Mouse (Mus musculus) ES-Bruce4 (cell line): ENCODE data around the gene Fam57b. TPM values are rescaled to one million over a fixed set of nuclear protein-coding genes. Genes with fewer than 3 reads are reported as not detected.

ENCODE experiments used
- H3K27ac ChIP-seq: 2 replicates; pipeline ENCODE4 v1.5.1; 2012; ENCODE audit warnings: low read length, inconsistent platforms; ENCODE audit not compliant: insufficient read depth
- H3K27me3 ChIP-seq: 2 replicates; pipeline ENCODE4 v1.6.1; 2012; ENCODE audit warnings: mild to moderate bottlenecking, low read length, inconsistent platforms; ENCODE audit not compliant: control insufficient read depth, poor library complexity, insufficient read depth, severe bottlenecking
- H3K36me3 ChIP-seq: 2 replicates; pipeline ENCODE4 v1.6.1; 2012; ENCODE audit warnings: inconsistent platforms, mild to moderate bottlenecking, low read length, moderate library complexity; ENCODE audit not compliant: control insufficient read depth, poor library complexity, insufficient read depth, severe bottlenecking
- H3K4me1 ChIP-seq: one replicate; pipeline ENCODE4 v1.8.1; 2011; ENCODE audit warnings: low read length; ENCODE audit not compliant: control insufficient read depth, insufficient read depth
- H3K4me3 ChIP-seq: 2 replicates; pipeline ENCODE4 v1.5.1; 2011; ENCODE audit warnings: low read depth, mild to moderate bottlenecking, low read length
- H3K9ac ChIP-seq: 2 replicates; pipeline ENCODE4 v1.6.1; 2012; ENCODE audit warnings: low read depth, mild to moderate bottlenecking, inconsistent platforms; ENCODE audit not compliant: poor library complexity, severe bottlenecking
- H3K9me3 ChIP-seq: replicated peaks from 2 replicates; pipeline ENCODE4 v1.6.1; 2012; ENCODE audit warnings: mild to moderate bottlenecking, low read length, inconsistent platforms; ENCODE audit not compliant: control insufficient read depth, poor library complexity, insufficient read depth, severe bottlenecking
- CTCF ChIP-seq: IDR thresholded peaks from one replicate; pipeline ENCODE4 v1.8.1; 2011; ENCODE audit warnings: low read depth, low read length
- EP300 ChIP-seq: IDR thresholded peaks from 2 replicates; pipeline ENCODE4 v1.6.1; 2011; ENCODE audit warnings: low read depth, low read length; ENCODE audit not compliant: insufficient read depth
- POLR2A ChIP-seq: IDR thresholded peaks from one replicate; pipeline ENCODE4 v1.8.1; 2011; ENCODE audit warnings: low read length; ENCODE audit not compliant: insufficient read depth
- polyA plus RNA-seq: library from polyadenylated mRNA; stranded (reverse); fragments of >200 nt; gene quantifications from 2 replicates; pipeline ENCODE4 v1.2.4, GENCODE M21; 2011; ENCODE audit warnings: low read depth; ENCODE audit not compliant: missing spikeins, insufficient read depth, insufficient read length

Gene Fam57b
- 2.7 and 4.2 TPM in 2 replicates for polyA plus RNA-seq

DNA sequence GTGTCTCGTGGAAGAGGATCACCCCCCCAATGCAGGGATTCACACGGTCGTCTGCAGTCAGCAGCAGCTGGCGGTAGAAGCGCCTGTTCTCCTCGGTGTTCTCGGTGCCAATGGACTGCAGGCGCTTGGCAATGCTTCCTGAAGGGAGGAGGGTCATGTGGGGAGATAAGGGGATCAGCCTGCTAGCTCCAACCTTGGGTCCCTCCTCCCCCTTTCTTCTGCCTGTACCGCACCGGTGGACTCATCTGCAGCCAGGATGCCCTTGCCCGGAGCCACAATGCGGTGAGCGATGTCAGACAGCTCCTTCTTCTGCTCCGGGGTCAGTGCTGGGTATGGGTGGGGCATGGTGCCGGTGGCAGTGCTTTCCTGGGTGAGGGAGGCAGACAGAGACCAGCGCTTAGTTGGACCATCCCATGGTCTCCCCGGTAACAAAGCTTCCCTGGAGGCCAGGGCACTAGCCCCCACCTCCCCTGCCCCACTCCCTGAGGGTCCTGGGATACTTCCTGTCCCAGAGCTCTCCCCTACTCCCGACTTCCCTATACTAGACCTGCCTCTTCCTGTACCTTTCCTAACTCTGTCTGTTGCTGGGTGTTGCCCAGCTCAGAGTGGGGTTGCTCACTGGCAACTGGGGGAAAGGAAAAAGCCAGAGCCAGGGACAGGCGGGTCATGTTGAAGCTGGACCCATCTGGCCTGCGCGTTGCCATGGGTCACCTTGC lies at the start of gene Fam57b:
Gene Fam57b, plus strand, starts transcription at position 258 of the 716 bp plus-strand sequence.
- Histone ChIP-seq H3K27me3 (no peaks in the 10 kb centered on the region), H3K9ac (peak within 1 kb of the TSS; percentile 85), H3K4me1 (no peaks in the 10 kb centered on the region), H3K4me3 (peak within 1 kb of the TSS; percentile 89), H3K9me3 (no peaks in the 10 kb centered on the region), H3K36me3 (peaks cover 28% of the 10 kb centered on the region), H3K27ac (peak within 1 kb of the TSS; percentile 23; the same call in 1 of the 2 replicates)
- TF ChIP-seq EP300 (no peak), POLR2A (no peak), CTCF (no peak)

DNA sequence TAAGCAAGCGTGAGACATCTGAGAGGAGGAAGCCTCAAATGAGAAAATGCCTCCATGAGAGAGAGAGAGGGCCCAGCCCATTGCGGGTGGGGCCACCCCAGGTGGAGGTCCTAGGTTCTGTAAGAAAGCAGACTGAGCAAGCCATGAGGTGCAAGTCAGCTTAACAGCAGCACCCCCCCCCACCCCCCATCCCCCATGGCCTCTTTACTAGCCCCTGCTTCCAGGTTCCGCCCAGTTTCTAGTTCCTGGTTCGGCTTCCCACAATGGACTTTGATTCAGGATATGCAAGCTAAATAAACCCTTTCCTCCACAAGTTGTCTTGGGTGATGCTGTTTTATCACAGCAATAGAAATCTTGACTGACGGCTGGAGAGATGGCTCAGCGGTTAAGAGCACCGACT lies 48.6 kb upstream of the Fam57b start:
- H3K4me1 ChIP-seq: no peaks in the 10 kb centered on the region
- H3K27ac ChIP-seq: no peak overlapping the region
- no peak overlapping the region for H3K4me3 ChIP-seq
- H3K9ac ChIP-seq: no peak overlapping the region
- no peaks in the 10 kb centered on the region for H3K9me3 ChIP-seq
- H3K36me3 ChIP-seq: no peaks in the 10 kb centered on the region
- TF ChIP-seq CTCF (no peak), EP300 (no peak), POLR2A (no peak)
- H3K27me3 ChIP-seq: no peaks in the 10 kb centered on the region

DNA sequence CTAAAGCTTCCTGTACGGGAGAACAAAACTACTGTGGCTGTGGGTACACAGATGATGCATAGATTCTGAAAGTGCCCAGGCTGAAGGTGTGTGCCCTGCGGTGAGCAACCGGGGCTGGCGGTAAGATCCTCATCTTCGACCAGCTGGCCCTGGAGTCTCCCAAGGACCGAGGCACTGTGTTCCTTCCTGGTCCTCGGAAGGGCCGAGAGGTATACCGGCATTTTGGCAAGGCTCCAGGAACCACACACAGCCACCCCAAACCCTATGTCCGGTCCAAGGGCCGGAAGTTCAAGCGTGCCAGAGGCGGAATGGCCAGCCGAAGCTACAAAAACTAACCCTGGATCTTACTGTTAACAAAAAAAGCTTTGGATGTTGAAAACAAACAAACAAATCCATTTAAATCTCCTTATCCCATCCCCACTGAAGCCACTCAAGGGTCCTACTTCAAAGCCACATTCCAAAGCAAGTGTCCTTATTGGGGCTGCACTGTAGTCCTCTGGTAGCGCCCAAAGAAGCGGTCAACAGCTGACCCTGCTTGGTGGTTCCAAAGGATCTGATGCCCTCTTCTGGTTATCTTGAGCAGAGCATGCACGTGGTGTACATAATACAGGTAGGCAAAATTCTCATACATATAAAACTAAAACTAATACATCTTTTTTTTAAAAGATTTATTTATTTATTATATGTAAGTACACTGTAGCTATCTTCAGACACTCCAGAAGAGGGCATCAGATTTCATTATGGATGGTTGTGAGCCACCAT lies 47.7 kb upstream of the Fam57b start:
- Histone ChIP-seq H3K9me3 (no peaks in the 10 kb centered on the region), H3K27me3 (no peaks in the 10 kb centered on the region), H3K4me1 (no peaks in the 10 kb centered on the region), H3K4me3 (no peak overlapping the region), H3K36me3 (no peaks in the 10 kb centered on the region), H3K9ac (no peak overlapping the region), H3K27ac (no peak overlapping the region)
- no peak for TF ChIP-seq POLR2A
- peak; percentile 46 for TF ChIP-seq CTCF
- no peak for TF ChIP-seq EP300

DNA sequence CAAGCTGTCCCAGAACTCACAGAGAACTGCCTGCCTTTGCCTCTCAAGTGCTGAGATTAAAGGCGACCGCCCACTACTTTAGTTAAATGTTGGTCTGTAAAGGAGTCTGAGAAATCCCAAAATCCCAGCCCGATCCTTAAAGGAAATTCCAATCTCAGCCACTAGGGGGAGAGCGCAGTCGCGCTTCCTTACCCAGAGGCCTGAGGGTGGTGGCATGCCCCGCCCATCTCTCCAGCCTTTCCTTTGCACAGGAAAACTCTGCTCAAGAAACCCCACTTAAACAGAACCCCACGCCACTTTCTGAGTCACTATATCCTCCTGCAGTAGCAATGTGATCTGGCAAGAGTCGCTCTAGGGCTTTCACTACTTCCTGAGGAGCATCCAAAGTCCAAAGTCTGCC lies 42.6 kb upstream of the Fam57b start:
- Histone ChIP-seq H3K27me3 (no peaks in the 10 kb centered on the region), H3K4me1 (peaks cover 2% of the 10 kb centered on the region), H3K36me3 (no peaks in the 10 kb centered on the region), H3K9me3 (no peaks in the 10 kb centered on the region), H3K4me3 (no peak overlapping the region), H3K27ac (no peak overlapping the region), H3K9ac (peak overlapping the region; percentile 26; the same call in 1 of the 2 replicates)
- peak; percentile 71 for TF ChIP-seq CTCF
- no peak for TF ChIP-seq POLR2A
- TF ChIP-seq EP300: no peak

DNA sequence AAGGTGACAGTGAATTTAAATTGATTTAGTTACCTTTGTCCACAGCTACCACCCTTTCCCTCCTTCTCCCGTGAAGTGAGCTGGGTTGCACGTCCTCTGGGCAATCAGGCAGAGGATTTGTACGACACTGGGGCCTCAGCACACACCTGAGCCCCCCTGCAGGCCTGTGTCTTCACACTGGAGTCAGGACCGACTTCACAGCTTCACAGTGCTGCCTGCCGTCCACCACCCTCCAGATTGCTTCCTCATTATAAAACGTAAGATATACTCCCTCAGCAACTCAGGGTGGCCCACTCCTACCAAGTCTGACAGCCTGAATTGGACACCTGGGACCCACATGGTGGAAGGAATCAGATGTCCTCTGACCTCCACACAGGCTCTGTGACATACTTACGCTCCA lies 38.9 kb upstream of the Fam57b start:
- Histone ChIP-seq H3K9ac (no peak overlapping the region), H3K27me3 (no peaks in the 10 kb centered on the region), H3K27ac (no peak overlapping the region), H3K4me1 (peaks cover 4% of the 10 kb centered on the region), H3K4me3 (no peak overlapping the region), H3K36me3 (0 out of 2 replicates have a peak, but pooled peaks cover 4% of the 10 kb centered on the region), H3K9me3 (no peaks in the 10 kb centered on the region)
- no peak for TF ChIP-seq CTCF
- TF ChIP-seq EP300: no peak
- no peak for TF ChIP-seq POLR2A
